ENCODE assay signal across 8 mouse cellular contexts in genomic region chr7:106529023-106529422, GRCm38 (mm10).
DNase-seq lines count a peak whose midpoint lies in the region; ATAC-seq and TF ChIP-seq lines count a peak whose summit lies in the region.
"Not testable (repeated sequence)": the region's sequence is repeated elsewhere in the genome, so short reads cannot be mapped to it uniquely, and the experiment has no call there.

No protein-coding gene starts in this region.

- not testable (repeated sequence) for H3K9ac ChIP-seq in liver, embryonic 14.5 days (replicated peaks)

- intact Hi-C loops in heart, postnatal 25 days (cut with DNase I) = not testable (repeated sequence)

- 5% methylated on average over 2 of the region's 2 CpGs for WGBS in liver, embryonic 14.5 days (ENCODE audit: insufficient replicate concordance)
- no CpG with 5 or more reads among the region's 2 CpGs for WGBS in macrophage (ENCODE audit: missing documents)
- 0% methylated on average over 2 of the region's 2 CpGs for WGBS in spleen, adult 2 months

- H3K27ac ChIP-seq in liver, embryonic 14.5 days; spleen, adult 2 months (ENCODE audit: insufficient read depth, low read length): not testable (repeated sequence)
- H3K27ac ChIP-seq in macrophage = peak overlapping the region; percentile 84

- not testable (repeated sequence) for H3K4me1 ChIP-seq in liver, embryonic 14.5 days (replicated peaks; ENCODE audit: control insufficient read depth in 2 of 2, insufficient read depth in 2 of 2, low read length in 1 of 2); spleen, adult 2 months (ENCODE audit: control insufficient read depth, insufficient read depth, insufficient read length)

- TF ChIP-seq POLR2A in spleen, adult 2 months (IDR thresholded peaks at IDR 0.05; ENCODE audit: low read depth, low read length) = not testable (repeated sequence)

- not testable (repeated sequence) for H3K36me3 ChIP-seq in liver, embryonic 14.5 days (replicated peaks; ENCODE audit: control insufficient read depth, insufficient read depth, low read depth); macrophage (ENCODE audit: inconsistent target); spleen, adult 2 months (ENCODE audit: control insufficient read depth, insufficient read depth, low read length)

- H3K79me2 ChIP-seq in macrophage (ENCODE audit: inconsistent target) = peaks cover 37% of the 10 kb centered on the region

- H3K27me3 ChIP-seq in liver, embryonic 14.5 days (ENCODE audit: control insufficient read depth, insufficient read depth, low read length); spleen, adult 2 months (ENCODE audit: control insufficient read depth, insufficient read depth, low read length): not testable (repeated sequence)

- not testable (repeated sequence) for H3K4me2 ChIP-seq in liver, embryonic 14.5 days (ENCODE audit: low read depth)

- H3K9me3 ChIP-seq in liver, embryonic 14.5 days (ENCODE audit: control insufficient read depth, low read length) = not testable (repeated sequence)

- not testable (repeated sequence) for TF ChIP-seq CTCF in liver, embryonic 14.5 days (IDR thresholded peaks at IDR 0.05; ENCODE audit: low read depth); spleen, adult 2 months (IDR thresholded peaks at IDR 0.05; ENCODE audit: extremely low read depth, insufficient read depth, insufficient read length, insufficient replicate concordance)

- not testable (repeated sequence) for TF ChIP-seq EP300 in liver, embryonic 14.5 days (IDR thresholded peaks at IDR 0.05; ENCODE audit: low read depth)

- ATAC-seq in liver, embryonic 14.5 days (ENCODE audit: insufficient read depth) = peak; percentile 74; the same call in 1 of the 2 replicates

- peak; percentile 36 to 55 for DNase-seq in B cell, adult 2 months
- DNase-seq in adrenal gland, adult 2 months = peak; percentile 31
- DNase-seq in heart, adult 11 months = peak; percentile 98
- peak; percentile 4 for DNase-seq in heart, postnatal 25 days (ENCODE audit: low spot score)
- DNase-seq in kidney, postnatal 14 days = peak; percentile 26
- peak in 2 of 3 experiments; percentile 5 to 10 for DNase-seq in liver, embryonic 14.5 days (ENCODE audit: low read depth in 3 of 3, low spot score in 3 of 3)
- peak; percentile 42 to 57 for DNase-seq in spleen, adult 2 months (ENCODE audit: low read depth in 1 of 2, low spot score in 2 of 2)

- not testable (repeated sequence) for H3K4me3 ChIP-seq in liver, embryonic 14.5 days (ENCODE audit: insufficient read depth in 1 of 2, low read depth in 2 of 2, low read length in 2 of 2); spleen, adult 2 months (ENCODE audit: extremely low read depth, insufficient read depth, insufficient read length)
- H3K4me3 ChIP-seq in macrophage (ENCODE audit: inconsistent target) = peak overlapping the region; percentile 70

Comparison
In these comparisons a context has a peak if more than half of its experiments do, and no peak if none do; other contexts are left out.
1. DNase-seq: peak in every context shown above with its lines; median percentile 98 in heart, adult 11 months; 50 in spleen, adult 2 months; 46 in B cell, adult 2 months; 31 in adrenal gland, adult 2 months; 26 in kidney, postnatal 14 days; 8 in liver, embryonic 14.5 days; 4 in heart, postnatal 25 days.